Mouse (Mus musculus): Measurements from ENCODE around the gene Asic3.

- no peak for TF ChIP-seq CTCF (IDR thresholded peaks at IDR 0.05; ENCODE audit: low read depth, low read length)
- no peak for TF ChIP-seq POLR2AphosphoS5 (IDR thresholded peaks at IDR 0.05; ENCODE audit: insufficient replicate concordance, low read depth, low read length)
- no peak for TF ChIP-seq TAL1 (conservative IDR thresholded peaks at IDR 0.05; ENCODE audit: low read depth, low read length)
- no peak for TF ChIP-seq GATA1 (IDR thresholded peaks at IDR 0.05; ENCODE audit: borderline replicate concordance, low read length)
Measured at GRCm38 (mm10) chr5:24384407-24384806, 28.8 kb upstream of the Asic3 start.

Measured in G1E (cell line).